Mouse (Mus musculus): ENCODE measurements at regions not wholly inside any gene's neighbourhood (a gene's known extent, or its start where the extent isn't known, plus 50 kb on each side); places are given as distances from the start of the nearest gene placed in this dataset.

GRCm38 (mm10) chr7:136547837-136548236 is 346.6 kb upstream of the Mgmt start:
- H3K27me3 ChIP-seq (replicated peaks): no peaks in the 10 kb centered on the region
- H3K4me2 ChIP-seq (replicated peaks): no peak overlapping the region
- no peak overlapping the region for H3K9ac ChIP-seq
- no peaks in the 10 kb centered on the region for H3K4me1 ChIP-seq
- H3K27ac ChIP-seq: no peak overlapping the region
- H3K4me3 ChIP-seq: no peak overlapping the region
- no peak for ATAC-seq (ENCODE audit: low FRiP score, low read depth)
- no peaks in the 10 kb centered on the region for H3K9me3 ChIP-seq
- WGBS: 74% methylated on average over 3 of the region's 3 CpGs
- H3K36me3 ChIP-seq: no peaks in the 10 kb centered on the region

- H3K4me1 ChIP-seq: no peaks in the 10 kb centered on the region
- H3K9me3 ChIP-seq: no peaks in the 10 kb centered on the region
- H3K4me3 ChIP-seq: no peak overlapping the region
- H3K36me3 ChIP-seq: no peaks in the 10 kb centered on the region
- no peak overlapping the region for H3K9ac ChIP-seq
- no peaks in the 10 kb centered on the region for H3K27me3 ChIP-seq (replicated peaks)
- H3K27ac ChIP-seq: no peak overlapping the region
- H3K4me2 ChIP-seq (replicated peaks): no peak overlapping the region
- ATAC-seq (ENCODE audit: low FRiP score, low read depth): no peak
- WGBS: 74% methylated on average over 4 of the region's 4 CpGs
Measured at GRCm38 (mm10) chr7:136556436-136556835, 338.0 kb upstream of the Mgmt start.

GRCm38 (mm10) chr7:136559536-136559935 is 334.9 kb upstream of the Mgmt start:
- Histone ChIP-seq H3K27ac (no peak overlapping the region), H3K9ac (no peak overlapping the region), H3K9me3 (no peaks in the 10 kb centered on the region), H3K4me3 (no peak overlapping the region), H3K27me3 (replicated peaks) (no peaks in the 10 kb centered on the region), H3K4me1 (no peaks in the 10 kb centered on the region), H3K4me2 (replicated peaks) (no peak overlapping the region), H3K36me3 (no peaks in the 10 kb centered on the region)
- 89% methylated on average over 6 of the region's 6 CpGs for WGBS
- no peak for ATAC-seq (ENCODE audit: low FRiP score, low read depth)

- Histone ChIP-seq H3K4me3 (no peak overlapping the region), H3K27ac (no peak overlapping the region), H3K9ac (no peak overlapping the region), H3K27me3 (replicated peaks) (no peaks in the 10 kb centered on the region), H3K4me1 (no peaks in the 10 kb centered on the region), H3K4me2 (replicated peaks) (no peak overlapping the region), H3K36me3 (no peaks in the 10 kb centered on the region), H3K9me3 (no peaks in the 10 kb centered on the region)
- no peak for ATAC-seq (ENCODE audit: low FRiP score, low read depth)
- 78% methylated on average over 7 of the region's 7 CpGs for WGBS
Measured at GRCm38 (mm10) chr7:136570911-136571310, 323.5 kb upstream of the Mgmt start.

GRCm38 (mm10) chr7:136581896-136582295 is 312.5 kb upstream of the Mgmt start:
- no peak overlapping the region for H3K9ac ChIP-seq
- H3K9me3 ChIP-seq: no peaks in the 10 kb centered on the region
- H3K4me3 ChIP-seq: no peak overlapping the region
- no peaks in the 10 kb centered on the region for H3K27me3 ChIP-seq (replicated peaks)
- peaks cover 9% of the 10 kb centered on the region for H3K4me1 ChIP-seq
- ATAC-seq (ENCODE audit: low FRiP score, low read depth): no peak
- no peak overlapping the region for H3K27ac ChIP-seq
- H3K4me2 ChIP-seq (replicated peaks): 0 out of 2 replicates have a peak overlapping the region, but pooled peaks have one; percentile 18
- no peaks in the 10 kb centered on the region for H3K36me3 ChIP-seq
- WGBS: 16% methylated on average over 12 of the region's 12 CpGs

- no peaks in the 10 kb centered on the region for H3K27me3 ChIP-seq (replicated peaks)
- H3K9ac ChIP-seq: no peak overlapping the region
- WGBS: 74% methylated on average over 17 of the region's 17 CpGs
- H3K27ac ChIP-seq: no peak overlapping the region
- H3K36me3 ChIP-seq: no peaks in the 10 kb centered on the region
- no peak for ATAC-seq (ENCODE audit: low FRiP score, low read depth)
- H3K4me3 ChIP-seq: no peak overlapping the region
- H3K4me1 ChIP-seq: peaks cover 19% of the 10 kb centered on the region
- no peak overlapping the region for H3K4me2 ChIP-seq (replicated peaks)
- H3K9me3 ChIP-seq: no peaks in the 10 kb centered on the region
Measured at GRCm38 (mm10) chr7:136584361-136584760, 310.1 kb upstream of the Mgmt start.

- Histone ChIP-seq H3K4me1 (peaks cover 10% of the 10 kb centered on the region; the same call in 1 of the 2 replicates), H3K27me3 (replicated peaks) (no peaks in the 10 kb centered on the region), H3K4me2 (replicated peaks) (no peak overlapping the region), H3K36me3 (no peaks in the 10 kb centered on the region), H3K9ac (no peak overlapping the region), H3K9me3 (no peaks in the 10 kb centered on the region), H3K4me3 (no peak overlapping the region), H3K27ac (no peak overlapping the region)
- WGBS: 51% methylated on average over 6 of the region's 6 CpGs
- ATAC-seq (ENCODE audit: low FRiP score, low read depth): no peak
Measured at GRCm38 (mm10) chr7:136588491-136588890, 305.9 kb upstream of the Mgmt start.

GRCm38 (mm10) chr7:136590947-136591346 is 303.5 kb upstream of the Mgmt start:
- Histone ChIP-seq H3K36me3 (no peaks in the 10 kb centered on the region), H3K27ac (no peak overlapping the region), H3K27me3 (replicated peaks) (no peaks in the 10 kb centered on the region), H3K9me3 (no peaks in the 10 kb centered on the region), H3K4me2 (replicated peaks) (no peak overlapping the region), H3K9ac (no peak overlapping the region), H3K4me3 (no peak overlapping the region), H3K4me1 (peaks cover 10% of the 10 kb centered on the region; the same call in 1 of the 2 replicates)
- no peak for ATAC-seq (ENCODE audit: low FRiP score, low read depth)

- Histone ChIP-seq H3K27ac (no peak overlapping the region), H3K4me3 (no peak overlapping the region), H3K4me1 (no peaks in the 10 kb centered on the region), H3K9me3 (no peaks in the 10 kb centered on the region), H3K9ac (no peak overlapping the region), H3K36me3 (no peaks in the 10 kb centered on the region), H3K27me3 (replicated peaks) (no peaks in the 10 kb centered on the region), H3K4me2 (replicated peaks) (no peak overlapping the region)
- ATAC-seq (ENCODE audit: low FRiP score, low read depth): no peak
- 56% methylated on average over 7 of the region's 7 CpGs for WGBS
Measured at GRCm38 (mm10) chr7:136607278-136608120, 286.9 kb upstream of the Mgmt start.

GRCm38 (mm10) chr7:136613496-136613895 is 280.9 kb upstream of the Mgmt start:
- Histone ChIP-seq H3K27ac (no peak overlapping the region), H3K4me3 (no peak overlapping the region), H3K36me3 (no peaks in the 10 kb centered on the region), H3K9ac (no peak overlapping the region), H3K4me1 (no peaks in the 10 kb centered on the region), H3K4me2 (replicated peaks) (no peak overlapping the region), H3K9me3 (no peaks in the 10 kb centered on the region), H3K27me3 (replicated peaks) (no peaks in the 10 kb centered on the region)
- WGBS: 49% methylated on average over 4 of the region's 4 CpGs
- ATAC-seq (ENCODE audit: low FRiP score, low read depth): no peak

GRCm38 (mm10) chr7:136624496-136624895 is 269.9 kb upstream of the Mgmt start:
- 67% methylated on average over 4 of the region's 4 CpGs for WGBS
- Histone ChIP-seq H3K27ac (no peak overlapping the region), H3K4me2 (replicated peaks) (no peak overlapping the region), H3K27me3 (replicated peaks) (no peaks in the 10 kb centered on the region), H3K9ac (no peak overlapping the region), H3K4me3 (no peak overlapping the region), H3K4me1 (no peaks in the 10 kb centered on the region), H3K36me3 (no peaks in the 10 kb centered on the region), H3K9me3 (no peaks in the 10 kb centered on the region)
- ATAC-seq (ENCODE audit: low FRiP score, low read depth): no peak

- WGBS: 71% methylated on average over 3 of the region's 3 CpGs
- H3K27ac ChIP-seq: no peak overlapping the region
- no peak for ATAC-seq (ENCODE audit: low FRiP score, low read depth)
- H3K36me3 ChIP-seq: no peaks in the 10 kb centered on the region
- no peak overlapping the region for H3K4me2 ChIP-seq (replicated peaks)
- no peaks in the 10 kb centered on the region for H3K4me1 ChIP-seq
- H3K9ac ChIP-seq: no peak overlapping the region
- H3K9me3 ChIP-seq: no peaks in the 10 kb centered on the region
- H3K4me3 ChIP-seq: no peak overlapping the region
- H3K27me3 ChIP-seq (replicated peaks): no peaks in the 10 kb centered on the region
Measured at GRCm38 (mm10) chr7:136631089-136631488, 263.3 kb upstream of the Mgmt start.

GRCm38 (mm10) chr7:136640160-136640559 is 254.3 kb upstream of the Mgmt start:
- Histone ChIP-seq H3K36me3 (no peaks in the 10 kb centered on the region), H3K4me2 (replicated peaks) (no peak overlapping the region), H3K27me3 (replicated peaks) (no peaks in the 10 kb centered on the region), H3K9me3 (no peaks in the 10 kb centered on the region), H3K9ac (no peak overlapping the region), H3K4me3 (no peak overlapping the region), H3K27ac (no peak overlapping the region), H3K4me1 (no peaks in the 10 kb centered on the region)
- 40% methylated on average over 5 of the region's 5 CpGs for WGBS
- ATAC-seq (ENCODE audit: low FRiP score, low read depth): no peak
